Mouse (Mus musculus): ENCODE data around the gene Gpr155. TPM values are rescaled to one million over a fixed set of nuclear protein-coding genes. Genes with fewer than 3 reads are reported as not detected.

The Gpr155 gene
- polyA plus RNA-seq, 1 experiment from 2014 or later: 2.7 TPM

GRCm38 (mm10) chr2:73306006-73306405 lies 80.4 kb downstream of the Gpr155 start:
- no peak overlapping the region for H3K4me3 ChIP-seq (ENCODE audit: low read depth, low read length)
- 89% methylated on average over 7 of the region's 7 CpGs for WGBS
- DNase-seq (ENCODE audit: low spot score) (no peak), ATAC-seq (replicated peaks; ENCODE audit: low FRiP score) (no peak)
- H3K36me3 ChIP-seq (ENCODE audit: control insufficient read depth, insufficient read depth, low read length): peaks cover 3% of the 10 kb centered on the region; the same call in 1 of the 2 replicates
- no peak overlapping the region for H3K4me2 ChIP-seq (ENCODE audit: low read depth, low read length, severe bottlenecking)
- H3K27me3 ChIP-seq (ENCODE audit: control insufficient read depth, insufficient read depth, low read length): no peaks in the 10 kb centered on the region
- H3K9me3 ChIP-seq (ENCODE audit: control insufficient read depth, low read length): no peaks in the 10 kb centered on the region
- H3K9ac ChIP-seq (ENCODE audit: low read length): no peak overlapping the region
- H3K4me1 ChIP-seq (replicated peaks; ENCODE audit: control insufficient read depth, insufficient read depth, low read length): no peaks in the 10 kb centered on the region
- H3K27ac ChIP-seq (ENCODE audit: low read depth, low read length): no peak overlapping the region

- Histone ChIP-seq H3K4me1 (replicated peaks; ENCODE audit: control insufficient read depth, insufficient read depth, low read length) (no peaks in the 10 kb centered on the region), H3K4me2 (ENCODE audit: low read depth, low read length, severe bottlenecking) (no peak overlapping the region), H3K9ac (ENCODE audit: low read length) (no peak overlapping the region), H3K4me3 (ENCODE audit: low read depth, low read length) (no peak overlapping the region), H3K9me3 (ENCODE audit: control insufficient read depth, low read length) (no peaks in the 10 kb centered on the region), H3K27ac (ENCODE audit: low read depth, low read length) (no peak overlapping the region), H3K27me3 (ENCODE audit: control insufficient read depth, insufficient read depth, low read length) (no peaks in the 10 kb centered on the region), H3K36me3 (ENCODE audit: control insufficient read depth, insufficient read depth, low read length) (peaks cover 3% of the 10 kb centered on the region; the same call in 1 of the 2 replicates)
- 91% methylated on average over 5 of the region's 5 CpGs for whole genome bisulfite sequencing
- no peak for DNase-seq (ENCODE audit: low spot score)
- no peak for ATAC-seq (replicated peaks; ENCODE audit: low FRiP score)
These were observed 81.9 kb downstream of the Gpr155 start for GRCm38 (mm10) chr2:73304506-73304905.

GRCm38 (mm10) chr2:73302722-73303121 lies 83.7 kb downstream of the Gpr155 start:
- H3K27ac ChIP-seq (ENCODE audit: low read depth, low read length): no peak overlapping the region
- 94% methylated on average over 9 of the region's 9 CpGs for WGBS
- H3K27me3 ChIP-seq (ENCODE audit: control insufficient read depth, insufficient read depth, low read length): no peaks in the 10 kb centered on the region
- H3K9me3 ChIP-seq (ENCODE audit: control insufficient read depth, low read length): no peaks in the 10 kb centered on the region
- H3K36me3 ChIP-seq (ENCODE audit: control insufficient read depth, insufficient read depth, low read length): peaks cover 3% of the 10 kb centered on the region; the same call in 1 of the 2 replicates
- DNase-seq (ENCODE audit: low spot score) (no peak), ATAC-seq (replicated peaks; ENCODE audit: low FRiP score) (no peak)
- no peak overlapping the region for H3K9ac ChIP-seq (ENCODE audit: low read length)
- no peaks in the 10 kb centered on the region for H3K4me1 ChIP-seq (replicated peaks; ENCODE audit: control insufficient read depth, insufficient read depth, low read length)
- H3K4me2 ChIP-seq (ENCODE audit: low read depth, low read length, severe bottlenecking): no peak overlapping the region
- H3K4me3 ChIP-seq (ENCODE audit: low read depth, low read length): no peak overlapping the region

DNA sequence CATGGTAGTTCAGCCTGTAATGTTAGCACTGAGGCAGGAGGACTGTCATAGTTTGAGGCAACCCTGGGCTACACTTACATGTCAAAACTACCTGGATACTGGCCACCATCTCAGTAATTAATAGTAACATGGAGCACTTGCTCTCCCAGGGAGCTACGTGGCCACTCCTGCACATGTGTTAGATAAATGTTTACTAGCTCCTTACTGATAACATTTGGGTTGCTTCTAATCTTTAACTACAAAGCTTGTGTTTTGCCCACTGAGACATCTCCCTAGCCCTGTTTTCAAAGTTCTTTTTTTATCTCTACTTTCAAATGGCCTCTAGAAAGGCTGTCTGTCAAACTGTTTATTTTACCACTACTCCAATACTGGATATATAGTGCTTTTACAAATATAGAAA lies 84.4 kb downstream of the Gpr155 start:
- no peak for DNase-seq (ENCODE audit: low spot score)
- Histone ChIP-seq H3K4me3 (ENCODE audit: low read depth, low read length) (no peak overlapping the region), H3K9ac (ENCODE audit: low read length) (no peak overlapping the region), H3K4me1 (replicated peaks; ENCODE audit: control insufficient read depth, insufficient read depth, low read length) (no peaks in the 10 kb centered on the region), H3K36me3 (ENCODE audit: control insufficient read depth, insufficient read depth, low read length) (peaks cover 3% of the 10 kb centered on the region; the same call in 1 of the 2 replicates), H3K9me3 (ENCODE audit: control insufficient read depth, low read length) (no peaks in the 10 kb centered on the region), H3K27me3 (ENCODE audit: control insufficient read depth, insufficient read depth, low read length) (no peaks in the 10 kb centered on the region), H3K4me2 (ENCODE audit: low read depth, low read length, severe bottlenecking) (no peak overlapping the region), H3K27ac (ENCODE audit: low read depth, low read length) (no peak overlapping the region)
- WGBS: 97% methylated on average over 1 of the region's 1 CpGs
- ATAC-seq (replicated peaks; ENCODE audit: low FRiP score): no peak

GRCm38 (mm10) chr2:73298841-73299240 lies 87.5 kb downstream of the Gpr155 start:
- WGBS: 50% methylated on average over 3 of the region's 3 CpGs
- Histone ChIP-seq H3K27me3 (ENCODE audit: control insufficient read depth, insufficient read depth, low read length) (no peaks in the 10 kb centered on the region), H3K4me3 (ENCODE audit: low read depth, low read length) (no peak overlapping the region), H3K4me1 (replicated peaks; ENCODE audit: control insufficient read depth, insufficient read depth, low read length) (no peaks in the 10 kb centered on the region), H3K36me3 (ENCODE audit: control insufficient read depth, insufficient read depth, low read length) (no peaks in the 10 kb centered on the region), H3K4me2 (ENCODE audit: low read depth, low read length, severe bottlenecking) (no peak overlapping the region), H3K27ac (ENCODE audit: low read depth, low read length) (no peak overlapping the region), H3K9ac (ENCODE audit: low read length) (no peak overlapping the region), H3K9me3 (ENCODE audit: control insufficient read depth, low read length) (no peaks in the 10 kb centered on the region)
- ATAC-seq (replicated peaks; ENCODE audit: low FRiP score) (no peak), DNase-seq (ENCODE audit: low spot score) (no peak)

DNA sequence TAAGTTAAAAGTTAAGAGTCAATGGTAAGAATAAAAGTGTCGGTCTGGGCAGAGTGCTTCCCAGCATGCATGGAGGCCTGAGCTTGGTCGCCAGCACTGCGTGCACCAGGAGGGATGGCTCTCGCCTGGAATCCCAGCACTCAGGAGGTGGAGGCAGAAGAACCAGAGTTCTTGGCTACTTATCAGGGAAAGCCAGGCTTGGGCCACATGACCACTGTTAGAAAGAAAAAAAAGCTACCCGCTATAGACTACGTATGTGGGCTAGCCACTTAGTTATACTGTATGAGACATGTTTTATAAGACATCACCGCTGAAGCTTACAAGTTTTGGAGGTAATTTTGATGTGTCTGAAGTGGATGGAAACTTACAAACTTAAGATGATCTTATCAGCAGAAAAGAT lies 88.2 kb downstream of the Gpr155 start:
- no peaks in the 10 kb centered on the region for H3K27me3 ChIP-seq (ENCODE audit: control insufficient read depth, insufficient read depth, low read length)
- H3K9me3 ChIP-seq (ENCODE audit: control insufficient read depth, low read length): no peaks in the 10 kb centered on the region
- ATAC-seq (replicated peaks; ENCODE audit: low FRiP score): no peak
- no peak overlapping the region for H3K4me2 ChIP-seq (ENCODE audit: low read depth, low read length, severe bottlenecking)
- no peaks in the 10 kb centered on the region for H3K4me1 ChIP-seq (replicated peaks; ENCODE audit: control insufficient read depth, insufficient read depth, low read length)
- WGBS: 83% methylated on average over 7 of the region's 7 CpGs
- DNase-seq (ENCODE audit: low spot score): no peak
- no peak overlapping the region for H3K27ac ChIP-seq (ENCODE audit: low read depth, low read length)
- no peaks in the 10 kb centered on the region for H3K36me3 ChIP-seq (ENCODE audit: control insufficient read depth, insufficient read depth, low read length)
- no peak overlapping the region for H3K9ac ChIP-seq (ENCODE audit: low read length)
- H3K4me3 ChIP-seq (ENCODE audit: low read depth, low read length): no peak overlapping the region

DNA sequence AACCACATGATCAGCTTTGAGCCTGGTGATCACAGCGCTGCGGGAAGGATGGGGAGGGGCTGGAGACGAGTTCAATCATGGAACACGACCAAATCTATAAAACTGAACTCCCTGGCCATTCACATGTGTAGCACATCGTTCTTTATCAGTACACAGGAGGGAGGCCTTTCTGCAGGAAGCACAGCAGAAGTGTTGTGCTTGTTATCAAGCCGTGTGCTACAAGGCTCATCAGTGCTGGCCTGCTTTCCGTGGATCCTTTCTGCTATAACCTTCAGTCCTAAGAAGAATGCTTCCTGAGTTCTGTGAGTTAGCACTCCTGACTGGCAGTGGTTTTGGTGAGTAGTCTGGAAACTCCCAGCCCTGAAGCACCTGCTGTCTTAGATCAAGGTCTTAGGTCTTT lies 91.3 kb downstream of the Gpr155 start:
- Histone ChIP-seq H3K9ac (ENCODE audit: low read length) (no peak overlapping the region), H3K4me3 (ENCODE audit: low read depth, low read length) (no peak overlapping the region), H3K27ac (ENCODE audit: low read depth, low read length) (no peak overlapping the region), H3K27me3 (ENCODE audit: control insufficient read depth, insufficient read depth, low read length) (no peaks in the 10 kb centered on the region), H3K9me3 (ENCODE audit: control insufficient read depth, low read length) (no peaks in the 10 kb centered on the region), H3K4me2 (ENCODE audit: low read depth, low read length, severe bottlenecking) (no peak overlapping the region), H3K4me1 (replicated peaks; ENCODE audit: control insufficient read depth, insufficient read depth, low read length) (no peaks in the 10 kb centered on the region), H3K36me3 (ENCODE audit: control insufficient read depth, insufficient read depth, low read length) (no peaks in the 10 kb centered on the region)
- DNase-seq (ENCODE audit: low spot score): no peak
- no peak for ATAC-seq (replicated peaks; ENCODE audit: low FRiP score)
- 89% methylated on average over 7 of the region's 7 CpGs for WGBS

Other genes with a start within 250 kb of the Gpr155 start
- gene Ola1, start 167.6 kb downstream of the Gpr155 start, polyA plus RNA-seq (2014; fragmentation: Nextera tagmentation; extraction: Ambion mirVana): 99.8 and 110 TPM in 2 replicates
- gene Sp9, start 114.6 kb downstream of the Gpr155 start, polyA plus RNA-seq (2014; fragmentation: Nextera tagmentation; extraction: Ambion mirVana): 5.5 and 8.2 TPM in 2 replicates
- gene Scrn3, start 74.0 kb downstream of the Gpr155 start, polyA plus RNA-seq (2014; fragmentation: Nextera tagmentation; extraction: Ambion mirVana): 11.7 and 14.0 TPM in 2 replicates
- 18.2 and 18.6 TPM in 2 replicates for gene Cir1, start 73.9 kb downstream of the Gpr155 start, polyA plus RNA-seq (2014; fragmentation: Nextera tagmentation; extraction: Ambion mirVana)
- gene Wipf1, start 143.2 kb upstream of the Gpr155 start, polyA plus RNA-seq (2014; fragmentation: Nextera tagmentation; extraction: Ambion mirVana): 8.6 and 10.9 TPM in 2 replicates
- gene Chrna1, start 193.8 kb upstream of the Gpr155 start, polyA plus RNA-seq (2014; fragmentation: Nextera tagmentation; extraction: Ambion mirVana): 0.09 and 0.32 TPM in 2 replicates